Mouse (Mus musculus): ENCODE data around the gene Cnn2.

Cnn2 gene

GRCm38 (mm10) chr10:79989870-79990269 lies 1.5 kb downstream of the Cnn2 start:
- DNase-seq (ENCODE audit: low spot score in 2 of 2): no peak

DNA sequence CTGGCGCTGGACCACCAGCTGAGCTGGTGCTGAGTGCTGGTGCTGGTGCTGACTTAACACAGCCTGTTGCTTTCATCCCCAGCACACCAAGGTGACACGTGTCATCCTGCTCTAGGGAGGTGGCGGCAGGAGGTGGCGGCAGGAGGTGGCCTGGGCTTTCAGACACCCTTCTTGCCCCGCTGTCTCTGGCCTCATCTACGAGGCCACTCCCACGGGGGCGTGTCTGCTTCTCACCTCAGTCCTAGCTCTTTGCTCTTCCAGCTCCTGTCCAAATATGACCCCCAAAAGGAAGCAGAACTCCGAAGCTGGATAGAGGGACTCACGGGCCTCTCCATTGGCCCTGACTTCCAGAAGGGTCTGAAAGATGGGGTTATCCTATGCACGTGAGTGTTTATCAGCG lies 2.7 kb downstream of the Cnn2 start:
- DNase-seq (ENCODE audit: low spot score in 2 of 2): no peak

GRCm38 (mm10) chr10:79991548-79991947 lies 3.2 kb downstream of the Cnn2 start:
- no peak for DNase-seq (ENCODE audit: low spot score in 2 of 2)

DNA sequence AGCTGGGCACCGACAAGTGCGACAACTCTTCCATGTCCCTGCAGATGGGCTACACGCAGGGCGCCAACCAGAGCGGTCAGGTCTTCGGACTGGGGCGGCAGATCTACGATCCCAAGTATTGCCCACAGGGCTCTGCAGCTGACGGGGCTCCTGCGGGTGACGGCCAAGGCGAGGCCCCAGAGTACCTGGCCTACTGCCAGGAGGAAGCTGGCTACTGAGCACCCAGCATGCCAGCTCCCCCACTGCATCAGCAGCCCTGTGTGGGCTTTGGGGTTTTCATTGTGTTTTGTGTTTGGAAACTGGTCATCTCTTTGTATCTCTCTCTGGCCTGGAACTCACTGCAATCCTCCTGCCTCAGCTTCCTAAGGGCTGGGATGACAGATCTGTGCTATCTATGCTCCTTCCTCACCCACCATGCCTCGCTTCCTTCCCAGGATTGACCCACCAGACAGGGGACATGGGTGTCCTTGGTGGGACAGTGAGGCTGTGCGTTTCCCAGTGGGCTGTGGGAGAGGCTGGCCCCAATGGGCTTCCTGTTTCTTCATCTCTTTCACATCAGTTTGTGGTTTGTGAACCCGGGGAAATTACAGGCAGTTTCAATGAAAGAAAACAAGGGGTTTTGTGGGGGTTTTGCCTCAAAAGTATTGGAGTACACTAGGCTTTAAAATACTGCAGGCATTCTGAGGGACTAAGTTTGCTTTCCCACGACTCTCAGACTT lies 6.2 kb downstream of the Cnn2 start:
- DNase-seq (ENCODE audit: low spot score in 2 of 2): no peak

GRCm38 (mm10) chr10:79995636-79996035 lies 7.3 kb downstream of the Cnn2 start:
- DNase-seq (ENCODE audit: low spot score in 2 of 2): no peak

DNA sequence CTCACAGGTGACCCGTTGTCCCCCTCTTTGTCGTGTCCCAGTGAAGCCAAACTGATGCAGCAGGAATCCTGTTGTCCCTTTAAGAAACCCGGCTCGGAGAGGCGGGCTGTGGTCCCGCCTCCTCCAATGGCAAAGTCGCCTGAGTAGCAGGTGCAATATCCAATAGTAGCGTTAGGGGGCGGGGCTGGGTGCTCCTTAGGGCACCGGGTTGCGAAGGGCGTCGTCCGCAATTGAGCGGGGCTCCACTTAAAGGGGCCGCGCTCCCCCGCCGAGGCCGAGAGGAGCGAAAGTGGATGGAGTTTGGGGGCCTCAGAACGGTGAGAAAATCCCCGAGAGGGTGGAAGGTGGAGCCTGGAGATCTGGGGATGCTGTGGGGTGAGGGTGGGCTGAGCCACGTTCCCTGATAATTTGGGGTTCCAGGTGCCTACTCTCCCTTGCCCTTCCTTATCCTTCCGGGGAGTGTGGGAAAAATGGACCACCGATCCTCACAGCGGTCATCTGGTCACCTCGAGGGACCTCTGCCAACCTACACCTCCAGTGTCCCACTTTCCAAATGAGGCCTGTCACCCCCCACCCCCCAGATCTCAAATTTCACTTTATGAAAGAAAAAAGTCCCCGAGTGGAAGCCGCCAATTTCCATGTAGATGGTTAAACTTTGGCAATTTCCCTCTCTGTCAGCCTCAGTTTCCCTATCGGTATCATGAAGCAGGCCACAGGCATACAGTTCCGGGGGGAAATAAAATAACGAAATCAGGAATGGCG lies 8.1 kb downstream of the Cnn2 start, which contains the start of gene Abca7:
TSS of gene Abca7 (plus strand) at position 223 of the 762 bp plus-strand sequence.
- peak; percentile 95 to 96 for DNase-seq (ENCODE audit: low spot score in 2 of 2)

DNA sequence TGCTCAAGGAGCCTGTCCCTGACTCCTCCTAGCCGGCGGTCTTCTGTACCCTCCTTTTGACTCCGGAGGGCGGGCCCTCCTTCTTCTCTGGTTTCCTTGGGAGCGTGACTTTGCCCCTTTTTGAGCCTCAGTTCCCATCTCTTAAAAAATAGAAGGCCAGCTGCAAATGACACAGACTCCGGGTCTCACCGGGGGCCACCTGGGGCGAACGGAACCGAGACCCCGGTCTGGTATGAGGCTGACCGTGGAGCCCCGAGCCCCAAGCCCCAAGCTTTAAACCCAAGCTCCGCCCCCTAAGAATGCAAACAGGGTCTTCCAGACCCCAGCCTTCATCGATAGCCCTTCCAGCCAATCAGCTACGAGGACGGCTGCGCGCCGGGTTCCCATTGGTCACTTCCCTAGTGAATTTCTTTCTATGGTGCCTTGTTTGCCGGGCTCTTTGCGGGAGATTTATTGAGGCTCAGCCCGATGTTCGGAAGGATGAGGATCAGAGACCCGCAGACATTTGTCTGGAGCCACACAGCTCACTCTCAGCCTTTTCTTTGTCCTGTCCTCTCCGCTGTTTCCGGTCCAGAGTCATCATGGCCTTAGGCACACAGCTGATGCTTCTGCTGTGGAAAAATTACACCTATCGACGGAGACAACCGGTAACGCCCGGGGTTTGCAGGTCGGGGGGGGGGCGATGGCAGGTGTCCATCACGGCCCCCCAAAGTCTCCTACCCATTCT lies 8.8 kb downstream of the Cnn2 start:
- DNase-seq (ENCODE audit: low spot score in 2 of 2): peak; percentile 66 to 84

GRCm38 (mm10) chr10:79997819-79998218 lies 9.4 kb downstream of the Cnn2 start:
- DNase-seq (ENCODE audit: low spot score in 2 of 2): peak in 1 of 2 experiments; percentile 57

DNA sequence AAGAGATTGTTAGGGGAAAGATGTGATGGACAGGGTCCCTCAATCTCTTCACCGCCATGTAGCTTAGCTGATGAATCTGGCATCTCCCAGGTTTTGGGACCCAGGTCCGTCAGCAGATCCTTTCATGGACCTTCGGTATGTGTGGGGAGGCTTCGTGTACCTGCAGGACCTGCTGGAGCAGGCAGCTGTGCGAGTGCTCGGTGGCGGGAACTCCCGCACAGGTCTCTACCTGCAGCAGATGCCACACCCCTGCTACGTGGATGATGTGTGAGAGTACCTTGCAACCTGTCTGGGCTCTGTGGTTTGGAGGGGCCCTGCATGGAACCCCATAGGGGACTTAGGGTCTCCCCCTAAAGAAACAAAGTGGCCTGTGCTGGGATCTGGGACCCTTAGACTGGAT lies 13.6 kb downstream of the Cnn2 start:
- no peak for DNase-seq (ENCODE audit: low spot score in 2 of 2)

DNA sequence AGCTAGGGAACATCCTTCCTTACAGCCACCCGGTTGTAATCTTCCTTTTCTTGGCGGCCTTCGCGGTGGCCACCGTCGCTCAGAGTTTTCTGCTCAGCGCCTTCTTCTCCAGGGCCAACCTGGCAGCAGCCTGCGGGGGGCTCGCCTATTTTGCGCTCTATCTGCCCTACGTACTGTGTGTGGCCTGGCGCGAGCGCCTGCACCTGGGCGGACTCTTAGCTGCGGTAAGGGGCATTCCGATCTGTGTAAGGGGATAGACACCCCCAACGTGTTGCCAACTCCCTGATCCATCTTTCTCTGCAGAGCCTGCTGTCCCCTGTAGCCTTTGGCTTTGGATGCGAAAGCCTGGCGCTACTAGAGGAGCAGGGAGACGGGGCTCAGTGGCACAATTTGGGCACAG lies 14.4 kb downstream of the Cnn2 start:
- DNase-seq (ENCODE audit: low spot score in 2 of 2): no peak

- peak in 1 of 2 experiments; percentile 56 for DNase-seq (ENCODE audit: low spot score in 2 of 2)
These were observed 15.2 kb downstream of the Cnn2 start for GRCm38 (mm10) chr10:80003374-80004232.

- no peak for DNase-seq (ENCODE audit: low spot score in 2 of 2)
These were observed 15.9 kb downstream of the Cnn2 start for GRCm38 (mm10) chr10:80004233-80004705.

GRCm38 (mm10) chr10:80011740-80012139 lies 23.4 kb downstream of the Cnn2 start:
- no peak for DNase-seq (ENCODE audit: low spot score in 2 of 2)

GRCm38 (mm10) chr10:80013609-80014008 lies 25.2 kb downstream of the Cnn2 start:
- DNase-seq (ENCODE audit: low spot score in 2 of 2): no peak

DNA sequence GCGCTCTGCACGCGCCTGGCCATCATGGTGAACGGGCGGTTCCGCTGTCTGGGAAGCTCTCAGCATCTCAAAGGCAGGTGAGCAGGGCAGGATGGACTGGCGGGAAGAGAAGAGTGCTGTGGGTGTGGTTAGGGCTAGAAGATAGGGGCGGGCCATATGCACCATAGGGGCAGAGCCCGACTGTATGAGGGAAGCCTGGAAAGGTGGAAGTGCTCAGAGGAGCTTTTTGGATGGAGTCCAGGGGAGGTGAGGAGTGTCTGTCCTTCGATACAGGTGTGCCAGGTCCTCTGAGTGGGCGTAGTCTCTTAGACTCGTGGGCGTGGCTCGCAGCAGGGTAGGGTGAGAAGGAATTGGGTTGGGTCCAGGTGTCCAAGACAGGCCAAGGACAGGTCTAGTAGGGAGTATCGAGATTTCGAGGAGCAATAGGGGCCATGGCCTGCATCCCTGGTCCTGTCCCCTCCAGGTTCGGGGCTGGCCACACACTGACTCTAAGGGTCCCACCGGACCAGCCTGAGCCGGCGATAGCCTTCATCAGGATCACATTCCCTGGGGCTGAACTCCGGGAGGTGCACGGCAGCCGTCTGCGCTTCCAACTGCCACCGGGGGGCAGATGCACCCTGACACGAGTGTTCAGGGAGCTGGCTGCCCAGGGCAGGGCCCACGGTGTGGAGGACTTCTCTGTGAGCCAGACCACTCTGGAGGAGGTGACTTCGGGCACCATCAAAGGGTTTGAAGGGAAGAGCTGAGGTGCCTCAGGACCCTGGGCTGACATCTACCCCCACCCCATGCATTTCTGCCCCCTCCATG lies 26.3 kb downstream of the Cnn2 start:
- DNase-seq (ENCODE audit: low spot score in 2 of 2): no peak

- DNase-seq (ENCODE audit: low spot score in 2 of 2): no peak
These were observed 27.2 kb downstream of the Cnn2 start for GRCm38 (mm10) chr10:80015583-80015982.

DNA sequence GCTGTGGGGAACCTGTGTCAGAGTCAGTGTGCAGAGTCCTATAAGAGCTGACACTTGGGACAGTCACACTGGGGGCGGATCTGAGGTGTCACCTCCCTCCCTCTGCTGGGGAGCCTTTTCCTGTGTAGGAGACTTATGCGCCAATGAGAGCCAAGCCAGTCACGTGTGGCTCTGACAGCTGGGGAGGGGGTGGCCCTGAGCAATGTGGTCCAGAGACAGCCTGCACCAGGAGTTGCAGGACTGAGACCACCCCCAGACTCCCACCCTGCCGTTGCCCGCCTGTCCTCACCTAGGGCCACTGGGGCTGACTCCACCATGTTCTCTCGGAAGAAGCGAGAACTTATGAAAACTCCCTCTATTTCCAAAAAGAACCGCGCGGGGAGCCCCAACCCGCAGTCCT lies 28.1 kb downstream of the Cnn2 start, which contains the start of gene Arhgap45:
TSS of gene Arhgap45 (plus strand) at position 143 of the 400 bp plus-strand sequence.
- peak in 1 of 2 experiments; percentile 67 for DNase-seq (ENCODE audit: low spot score in 2 of 2)

DNA sequence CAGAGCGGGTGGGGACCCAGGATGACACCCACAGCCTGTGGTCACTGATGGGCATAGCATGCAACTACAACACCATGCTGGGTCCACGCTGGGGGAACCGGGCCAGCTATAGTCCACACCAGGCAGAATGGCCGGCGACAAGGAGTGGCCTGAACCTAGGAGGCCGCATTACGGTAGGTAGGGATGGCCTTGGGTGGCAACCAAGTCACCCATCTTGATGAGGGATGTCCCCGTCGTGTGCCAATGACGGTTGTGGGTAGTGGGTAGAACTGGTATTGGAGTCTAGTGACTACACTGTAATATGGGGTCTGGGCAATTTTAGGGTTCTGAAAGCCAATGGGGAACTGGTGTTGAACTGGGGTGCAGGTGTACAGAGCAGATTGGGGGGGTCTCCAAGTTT lies 28.5 kb downstream of the Cnn2 start:
- no peak for DNase-seq (ENCODE audit: low spot score in 2 of 2)

DNA sequence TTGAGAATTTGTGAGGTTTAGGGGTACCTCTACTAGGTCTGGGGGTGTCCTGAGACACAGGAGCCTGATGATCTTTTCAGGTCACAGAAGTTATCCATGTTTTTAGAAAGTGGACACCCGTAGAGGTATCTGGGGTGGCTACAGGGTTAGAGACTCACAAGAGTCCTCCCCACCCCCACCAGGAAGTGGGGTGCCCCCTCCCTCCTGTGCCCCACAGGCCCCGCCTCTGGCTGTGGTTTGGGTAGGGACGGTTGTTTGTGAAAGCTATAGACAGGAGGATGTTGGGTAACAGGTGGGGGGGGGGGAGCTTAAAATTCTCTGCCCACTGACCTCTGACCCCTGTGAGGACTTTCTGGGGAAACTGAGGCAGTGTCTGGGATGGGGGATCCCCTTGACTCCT lies 29.0 kb downstream of the Cnn2 start:
- peak; percentile 51 to 66 for DNase-seq (ENCODE audit: low spot score in 2 of 2)

DNA sequence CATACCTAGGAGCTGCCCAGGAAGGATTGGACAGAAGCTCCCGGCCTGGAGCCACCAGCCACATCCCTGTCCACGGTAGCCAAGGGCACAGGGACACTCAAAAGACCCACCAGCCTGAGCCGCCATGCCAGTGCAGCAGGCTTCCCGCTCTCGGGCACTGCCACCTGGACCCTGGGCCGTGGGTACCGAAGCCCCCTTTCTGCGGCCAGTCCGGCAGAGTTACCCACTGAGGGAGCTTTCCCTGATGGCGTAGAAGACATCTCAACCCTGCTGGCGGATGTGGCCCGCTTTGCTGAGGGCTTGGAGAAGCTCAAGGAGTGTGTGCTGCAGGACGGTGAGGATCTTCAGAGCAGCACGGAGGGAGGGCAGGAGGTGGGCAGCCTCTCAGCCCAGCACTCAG lies 29.4 kb downstream of the Cnn2 start:
- DNase-seq (ENCODE audit: low spot score in 2 of 2): no peak

Data from heart, adult 9 months (tissue).